Mouse (Mus musculus) hindbrain, embryonic 15.5 days (tissue): ENCODE measurements at regions not wholly inside any gene's neighbourhood (a gene's known extent, or its start where the extent isn't known, plus 50 kb on each side); places are given as distances from the start of the nearest gene placed in this dataset.

Experiments used
- ATAC-seq: fragments of 200-750 bp; cut with Nextera tagmentation; 2 replicates; pipeline ENCODE4 v1.8.0; 2017; ENCODE audit warnings: low read depth, moderate number of reproducible peaks, moderate TSS enrichment; ENCODE audit not compliant: low FRiP score
- H3K27ac ChIP-seq: fragments of 300-500 bp; sonication (generic); replicated peaks from 2 replicates; pipeline ENCODE4 v1.5.1; 2015; ENCODE audit warnings: mild to moderate bottlenecking, inconsistent platforms
- H3K27me3 ChIP-seq: fragments of 300-500 bp; sonication (generic); 2 replicates; pipeline ENCODE4 v1.6.1; 2015; ENCODE audit warnings: control low read depth, inconsistent platforms
- H3K36me3 ChIP-seq: fragments of 300-500 bp; sonication (generic); 2 replicates; pipeline ENCODE4 v1.6.1; 2015; ENCODE audit warnings: control low read depth, inconsistent platforms
- H3K4me1 ChIP-seq: fragments of 300-500 bp; sonication (generic); replicated peaks from 2 replicates; pipeline ENCODE4 v1.6.1; 2015; ENCODE audit warnings: control low read depth, inconsistent platforms
- H3K4me2 ChIP-seq: fragments of 300-500 bp; sonication (generic); 2 replicates; pipeline ENCODE4 v1.6.1; 2015; ENCODE audit warnings: moderate library complexity, mild to moderate bottlenecking, inconsistent platforms
- H3K4me3 ChIP-seq: fragments of 300-500 bp; sonication (generic); 2 replicates; pipeline ENCODE4 v1.5.1; 2015; ENCODE audit warnings: mild to moderate bottlenecking, inconsistent platforms
- H3K9ac ChIP-seq: fragments of 300-500 bp; sonication (generic); 2 replicates; pipeline ENCODE4 v1.6.1; 2015; ENCODE audit warnings: inconsistent platforms
- H3K9me3 ChIP-seq: fragments of 300-500 bp; sonication (generic); 2 replicates; pipeline ENCODE4 v1.6.1; 2016; ENCODE audit warnings: control low read depth, inconsistent platforms
- WGBS: fragments of 180-500 bp; shearing (Covaris S2); methylation state at CpG from one replicate; pipeline ENCODE4 v1.1.7; 2015; 5-methylcytosine and 5-hydroxymethylcytosine counted together

DNA sequence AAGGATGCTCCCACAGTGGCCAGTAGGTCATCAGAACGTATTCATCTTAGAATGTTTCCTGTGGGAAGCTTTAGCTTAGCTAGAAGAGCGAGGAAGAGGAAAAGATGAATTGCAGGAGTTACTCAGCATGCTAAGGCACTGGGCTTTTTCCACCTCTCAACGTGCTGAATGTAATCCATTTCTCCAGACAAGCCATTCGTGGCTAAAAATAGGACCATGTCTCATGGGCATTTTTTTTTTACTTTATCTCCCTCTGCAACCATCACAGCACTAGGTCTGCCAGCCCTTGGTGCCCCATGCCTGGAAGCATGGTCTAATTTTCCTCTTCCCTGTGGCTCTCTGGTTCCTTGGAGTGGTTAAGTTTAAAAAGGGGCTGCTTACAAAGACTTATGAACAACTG is 235.3 kb upstream of the Zfp637 start:
- Histone ChIP-seq H3K4me3 (no peak overlapping the region), H3K27ac (no peak overlapping the region), H3K9me3 (no peaks in the 10 kb centered on the region), H3K4me1 (no peaks in the 10 kb centered on the region), H3K9ac (no peak overlapping the region), H3K27me3 (no peaks in the 10 kb centered on the region), H3K4me2 (no peak overlapping the region), H3K36me3 (no peaks in the 10 kb centered on the region)
- WGBS, result 68% methylated on average over 4 of the region's 4 CpGs
- ATAC-seq, result no peak

DNA sequence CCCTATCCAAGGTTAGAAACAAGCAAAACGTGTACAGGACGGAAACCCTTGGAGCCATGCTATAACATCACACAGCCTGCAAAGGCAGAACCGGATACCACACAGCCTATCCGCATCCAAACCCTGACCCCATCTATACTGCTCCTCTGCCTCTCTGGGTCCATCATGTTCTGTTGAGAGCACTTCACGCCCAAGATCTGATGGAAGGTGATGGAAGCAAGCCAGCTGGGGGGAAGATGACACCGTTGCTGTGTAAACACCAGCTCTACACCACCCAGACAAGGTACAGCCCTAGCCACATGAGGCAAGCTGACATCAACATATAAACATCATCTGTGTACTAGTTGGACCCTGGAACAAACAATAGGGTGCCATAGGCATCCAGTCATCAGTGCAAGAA is 234.8 kb upstream of the Zfp637 start:
- Histone ChIP-seq H3K4me1 (no peaks in the 10 kb centered on the region), H3K9ac (no peak overlapping the region), H3K4me3 (no peak overlapping the region), H3K27me3 (no peaks in the 10 kb centered on the region), H3K27ac (no peak overlapping the region), H3K36me3 (no peaks in the 10 kb centered on the region), H3K9me3 (no peaks in the 10 kb centered on the region), H3K4me2 (no peak overlapping the region)
- 87% methylated on average over 6 of the region's 6 CpGs for WGBS
- ATAC-seq, result no peak

DNA sequence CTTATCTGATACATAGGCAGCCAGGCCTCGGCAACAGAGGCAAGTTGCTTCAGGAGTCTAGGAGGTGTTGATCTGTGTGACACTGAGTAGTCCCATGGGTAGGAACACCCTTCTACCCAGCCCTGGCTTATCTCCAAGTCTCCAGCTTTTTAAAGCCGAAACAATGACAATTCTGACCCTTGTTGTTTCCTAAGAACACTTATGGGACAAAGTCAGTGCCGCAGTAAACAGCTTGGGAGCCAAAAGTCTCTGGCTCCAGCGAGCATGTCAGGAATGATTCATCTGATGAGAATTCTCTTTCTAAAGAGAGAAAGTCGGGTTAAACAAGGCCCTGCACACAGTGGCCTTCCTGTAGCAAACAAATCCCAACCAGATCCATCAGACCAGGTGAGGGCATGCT is 234.0 kb upstream of the Zfp637 start:
- Histone ChIP-seq H3K4me2 (no peak overlapping the region), H3K4me1 (no peaks in the 10 kb centered on the region), H3K36me3 (no peaks in the 10 kb centered on the region), H3K27me3 (no peaks in the 10 kb centered on the region), H3K27ac (no peak overlapping the region), H3K9ac (no peak overlapping the region), H3K4me3 (no peak overlapping the region), H3K9me3 (no peaks in the 10 kb centered on the region)
- ATAC-seq, result no peak
- WGBS, result 76% methylated on average over 5 of the region's 5 CpGs

DNA sequence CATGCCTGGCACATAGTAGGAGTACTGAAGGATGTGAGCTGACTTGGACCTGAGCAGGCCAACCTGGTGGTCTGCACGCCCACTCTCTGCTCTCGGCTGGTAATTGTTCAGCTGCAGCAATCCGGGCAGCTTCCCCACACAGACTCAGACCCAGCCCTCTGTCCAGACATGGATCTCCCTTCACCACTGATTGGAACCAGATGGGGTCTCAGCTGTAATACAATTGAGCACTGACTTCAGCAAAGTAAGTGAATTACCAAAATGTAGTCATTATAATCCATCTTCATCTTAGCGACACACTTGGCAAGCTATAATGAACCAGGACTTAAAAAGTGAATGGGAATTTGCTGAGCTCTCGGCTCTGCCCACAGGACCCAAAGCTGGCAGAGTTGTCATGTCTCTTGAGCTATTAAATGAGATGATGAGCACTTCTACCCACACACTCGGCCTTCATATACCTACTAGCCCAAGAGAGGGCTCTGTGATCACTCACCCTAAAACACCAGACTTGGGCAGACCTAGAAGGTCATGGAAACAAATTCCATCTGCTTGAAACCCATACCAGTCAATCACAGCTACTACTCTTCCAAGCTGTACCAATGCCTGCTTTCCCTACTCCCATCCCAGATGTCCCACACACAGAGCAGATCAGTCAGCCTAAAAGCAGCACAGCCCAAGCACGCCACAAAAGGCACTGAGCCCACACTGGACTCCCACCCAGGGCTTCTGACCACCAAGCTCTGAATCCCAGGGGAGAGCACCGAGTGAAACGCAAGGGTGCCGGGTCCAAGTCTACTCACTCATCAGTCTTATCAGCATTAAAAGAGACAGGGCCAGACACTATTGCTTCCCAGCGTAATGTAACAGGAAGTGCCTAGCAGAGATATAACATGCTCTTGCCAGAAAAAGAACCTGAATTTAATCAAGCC is 231.2 kb upstream of the Zfp637 start:
- Histone ChIP-seq H3K36me3 (no peaks in the 10 kb centered on the region), H3K9me3 (no peaks in the 10 kb centered on the region), H3K4me1 (no peaks in the 10 kb centered on the region), H3K4me3 (no peak overlapping the region), H3K27ac (no peak overlapping the region), H3K4me2 (no peak overlapping the region), H3K9ac (no peak overlapping the region), H3K27me3 (no peaks in the 10 kb centered on the region)
- no peak for ATAC-seq
- 71% methylated on average over 11 of the region's 11 CpGs for WGBS

DNA sequence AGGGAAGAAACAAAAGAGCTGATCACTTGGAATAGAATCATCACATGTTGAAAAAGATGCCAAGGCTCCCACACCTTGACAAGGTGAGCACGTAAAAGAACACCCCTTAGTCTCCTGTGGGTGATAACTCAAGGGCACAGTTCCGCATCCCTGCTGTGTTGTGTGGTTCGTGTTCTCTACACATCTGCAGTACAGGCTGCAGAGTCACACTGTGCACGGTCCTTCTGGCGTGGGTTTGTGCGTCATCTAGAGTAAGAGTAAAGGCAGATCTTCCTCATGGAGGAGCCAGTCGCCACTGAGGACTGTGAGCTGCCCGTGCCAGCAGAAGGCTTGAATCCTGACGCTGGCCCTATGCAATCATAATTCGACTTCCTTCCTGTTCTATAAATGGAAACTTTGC is 229.7 kb upstream of the Zfp637 start:
- no peaks in the 10 kb centered on the region for H3K36me3 ChIP-seq
- no peaks in the 10 kb centered on the region for H3K27me3 ChIP-seq
- H3K4me1 ChIP-seq, result no peaks in the 10 kb centered on the region
- no peak for ATAC-seq
- WGBS, result 90% methylated on average over 10 of the region's 10 CpGs
- no peak overlapping the region for H3K9ac ChIP-seq
- no peak overlapping the region for H3K27ac ChIP-seq
- H3K4me2 ChIP-seq, result no peak overlapping the region
- no peaks in the 10 kb centered on the region for H3K9me3 ChIP-seq
- H3K4me3 ChIP-seq, result no peak overlapping the region

DNA sequence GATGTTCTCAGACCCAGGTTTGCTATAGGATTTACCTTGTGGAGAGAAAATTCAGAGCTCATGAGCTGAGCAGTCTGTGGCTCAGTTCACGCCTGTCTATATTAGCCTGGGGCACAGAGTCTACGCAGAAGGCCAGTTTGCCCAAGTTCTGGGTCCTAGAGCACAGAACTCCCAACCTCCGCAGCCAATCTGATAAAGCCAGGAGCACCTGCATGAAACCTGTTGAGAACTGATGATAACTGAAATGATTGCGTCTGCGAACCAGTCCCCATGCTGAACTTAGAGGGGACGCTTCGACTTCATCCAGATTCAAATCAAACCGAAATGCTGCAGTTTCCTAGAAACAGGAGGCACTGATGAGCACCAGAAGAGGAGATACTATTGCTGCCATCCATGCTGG is 229.0 kb upstream of the Zfp637 start:
- Histone ChIP-seq H3K27ac (no peak overlapping the region), H3K36me3 (no peaks in the 10 kb centered on the region), H3K27me3 (no peaks in the 10 kb centered on the region), H3K4me1 (no peaks in the 10 kb centered on the region), H3K4me2 (no peak overlapping the region), H3K9ac (no peak overlapping the region), H3K9me3 (no peaks in the 10 kb centered on the region), H3K4me3 (no peak overlapping the region)
- 97% methylated on average over 8 of the region's 8 CpGs for WGBS
- ATAC-seq, result no peak

DNA sequence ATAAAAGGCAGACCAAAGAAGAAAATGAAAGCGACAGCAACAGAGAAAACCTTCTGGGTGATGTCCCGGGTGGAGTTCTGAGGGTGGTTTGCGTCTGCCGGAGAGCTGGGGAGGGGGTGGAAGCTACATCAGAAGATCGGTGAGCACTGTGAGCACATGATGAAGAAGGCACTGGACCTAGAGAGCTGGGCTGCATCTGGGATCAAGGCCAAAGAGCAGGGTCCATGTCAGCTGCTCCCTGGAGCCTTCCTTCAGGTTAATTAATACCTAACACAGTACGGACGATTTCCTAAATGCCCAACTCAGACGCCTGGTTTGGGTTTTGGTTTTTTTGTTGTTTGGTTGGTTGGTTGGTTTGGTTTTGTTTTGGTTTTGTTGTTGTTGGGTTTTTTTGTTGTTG is 228.6 kb upstream of the Zfp637 start:
- Histone ChIP-seq H3K4me2 (no peak overlapping the region), H3K4me3 (no peak overlapping the region), H3K36me3 (no peaks in the 10 kb centered on the region), H3K4me1 (no peaks in the 10 kb centered on the region), H3K27me3 (no peaks in the 10 kb centered on the region), H3K27ac (no peak overlapping the region), H3K9me3 (no peaks in the 10 kb centered on the region), H3K9ac (no peak overlapping the region)
- no peak for ATAC-seq
- WGBS, result 86% methylated on average over 8 of the region's 8 CpGs

DNA sequence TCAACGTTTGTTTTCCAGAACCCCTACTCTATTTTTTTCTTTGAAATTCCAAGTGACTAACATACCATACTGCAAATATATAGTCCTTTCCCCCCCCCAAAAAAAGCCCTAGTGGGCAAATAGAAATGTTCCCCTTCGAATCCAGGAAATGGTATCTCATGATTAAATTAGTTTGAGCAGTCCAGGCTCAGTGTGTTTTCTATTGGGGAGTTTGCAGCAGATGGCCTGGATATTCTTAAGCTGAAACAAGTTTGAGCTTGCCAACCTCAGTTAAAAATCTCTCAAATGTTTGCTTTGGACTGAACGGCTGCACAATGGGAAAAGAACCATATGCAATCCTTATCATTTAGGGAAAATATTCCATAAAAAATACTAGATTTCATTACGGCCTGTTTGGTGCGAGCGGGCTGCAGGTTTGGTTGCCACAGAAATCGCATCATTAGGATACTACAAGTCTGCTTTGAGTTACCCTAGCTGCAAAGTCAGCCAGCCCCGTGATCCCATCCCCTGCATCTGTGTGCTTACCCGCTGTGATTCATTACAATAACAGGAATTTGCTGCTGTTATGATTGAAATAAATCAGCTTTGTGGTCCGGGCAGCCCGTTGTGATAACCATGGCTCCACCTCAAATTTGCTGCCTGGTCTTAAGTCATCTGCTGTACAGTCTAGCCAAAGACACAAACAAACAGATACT is 227.2 kb upstream of the Zfp637 start:
- Histone ChIP-seq H3K27me3 (no peaks in the 10 kb centered on the region), H3K9ac (no peak overlapping the region), H3K36me3 (no peaks in the 10 kb centered on the region), H3K9me3 (no peaks in the 10 kb centered on the region), H3K4me2 (no peak overlapping the region), H3K4me3 (no peak overlapping the region), H3K27ac (no peak overlapping the region), H3K4me1 (no peaks in the 10 kb centered on the region)
- WGBS, result 67% methylated on average over 11 of the region's 11 CpGs
- ATAC-seq, result no peak

DNA sequence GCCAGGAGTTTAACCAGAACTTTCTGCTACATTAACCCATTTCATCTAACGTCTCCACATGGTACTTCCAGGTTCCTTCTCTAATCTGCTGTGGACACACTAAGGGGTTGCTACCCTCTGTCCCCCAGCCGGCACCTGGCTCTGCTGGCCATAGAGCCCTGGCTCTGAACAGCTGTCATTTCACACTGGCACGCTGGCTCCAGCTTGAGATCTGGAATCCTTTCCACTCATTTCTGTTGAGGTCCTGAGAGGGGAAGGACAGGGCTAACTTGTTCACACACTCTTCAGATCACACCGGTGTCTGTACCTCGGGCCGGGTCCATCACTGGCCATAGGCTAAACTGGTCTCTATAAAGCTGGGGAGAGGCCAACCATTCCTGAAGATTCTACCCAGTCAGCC is 226.6 kb upstream of the Zfp637 start:
- Histone ChIP-seq H3K36me3 (no peaks in the 10 kb centered on the region), H3K4me1 (no peaks in the 10 kb centered on the region), H3K4me3 (no peak overlapping the region), H3K4me2 (no peak overlapping the region), H3K27me3 (no peaks in the 10 kb centered on the region), H3K9me3 (no peaks in the 10 kb centered on the region), H3K27ac (no peak overlapping the region), H3K9ac (no peak overlapping the region)
- 81% methylated on average over 6 of the region's 6 CpGs for WGBS
- 0 out of 2 replicates have a peak, but pooled peaks have one; percentile 23 for ATAC-seq

DNA sequence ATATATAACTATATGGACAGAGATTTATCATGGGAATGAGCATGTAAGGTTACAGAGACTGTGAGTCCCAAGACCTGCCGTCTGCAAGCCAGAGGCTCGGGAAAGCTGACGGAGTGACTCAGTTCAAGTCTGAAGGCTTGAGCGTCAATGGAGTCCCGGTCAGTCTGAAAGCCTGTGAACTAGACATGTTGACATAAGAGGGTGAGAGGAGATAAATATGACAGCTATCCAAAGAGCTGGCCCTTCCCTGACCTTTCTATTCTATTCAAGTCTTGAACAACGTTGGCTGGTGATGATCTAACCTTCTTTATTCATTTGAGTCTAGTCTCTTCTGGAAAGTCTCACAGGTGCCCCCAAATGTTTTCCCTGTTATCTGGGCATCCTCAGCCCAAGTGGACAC is 223.8 kb upstream of the Zfp637 start:
- H3K4me3 ChIP-seq, result no peak overlapping the region
- H3K27me3 ChIP-seq, result no peaks in the 10 kb centered on the region
- H3K4me1 ChIP-seq, result no peaks in the 10 kb centered on the region
- 84% methylated on average over 6 of the region's 6 CpGs for WGBS
- no peak overlapping the region for H3K9ac ChIP-seq
- H3K36me3 ChIP-seq, result no peaks in the 10 kb centered on the region
- no peak for ATAC-seq
- no peaks in the 10 kb centered on the region for H3K9me3 ChIP-seq
- H3K4me2 ChIP-seq, result no peak overlapping the region
- H3K27ac ChIP-seq, result no peak overlapping the region

DNA sequence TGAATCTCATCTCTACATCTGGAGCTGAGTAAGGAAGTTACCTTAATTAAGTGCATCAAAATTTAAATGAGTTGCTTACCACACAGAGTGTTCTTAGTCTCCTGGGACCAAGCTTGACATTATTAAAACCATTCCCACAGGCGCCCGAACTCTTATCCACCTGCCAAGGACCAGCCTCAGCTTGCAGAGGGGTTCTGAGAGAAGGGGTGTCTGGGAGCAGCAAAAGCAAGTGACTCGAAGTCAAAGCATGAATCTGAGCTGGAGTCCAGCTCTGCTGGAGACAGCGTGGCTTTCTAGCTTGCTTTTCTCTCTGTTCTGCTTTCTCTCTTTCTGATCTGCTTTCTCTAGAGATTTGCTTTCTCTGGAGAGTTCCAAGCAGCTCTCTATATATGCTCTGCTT is 223.0 kb upstream of the Zfp637 start:
- ATAC-seq, result no peak
- no peaks in the 10 kb centered on the region for H3K27me3 ChIP-seq
- 78% methylated on average over 4 of the region's 4 CpGs for WGBS
- no peaks in the 10 kb centered on the region for H3K4me1 ChIP-seq
- no peaks in the 10 kb centered on the region for H3K9me3 ChIP-seq
- no peak overlapping the region for H3K4me3 ChIP-seq
- H3K9ac ChIP-seq, result no peak overlapping the region
- H3K27ac ChIP-seq, result no peak overlapping the region
- no peak overlapping the region for H3K4me2 ChIP-seq
- no peaks in the 10 kb centered on the region for H3K36me3 ChIP-seq

DNA sequence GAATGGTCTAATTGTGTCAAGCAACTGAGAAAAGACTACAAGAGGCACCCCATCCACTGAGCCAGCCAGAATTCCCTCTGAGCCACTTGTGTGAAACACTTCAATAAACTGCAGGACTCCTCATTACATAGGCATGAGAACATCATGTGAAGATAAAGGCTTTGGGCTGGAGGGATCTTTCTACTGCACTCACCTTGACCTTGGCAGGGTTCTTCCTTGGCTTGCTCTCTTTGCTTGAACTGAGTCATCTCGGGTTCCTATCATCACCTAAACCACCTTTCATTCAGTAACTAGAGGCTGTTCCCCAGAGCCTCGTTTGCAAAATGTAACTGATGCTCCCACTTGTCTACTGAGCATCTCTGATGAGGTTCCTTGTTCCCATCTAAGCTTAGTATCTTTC is 221.4 kb upstream of the Zfp637 start:
- no peak for ATAC-seq
- Histone ChIP-seq H3K4me3 (no peak overlapping the region), H3K9ac (no peak overlapping the region), H3K27ac (no peak overlapping the region), H3K4me1 (no peaks in the 10 kb centered on the region), H3K9me3 (no peaks in the 10 kb centered on the region), H3K36me3 (no peaks in the 10 kb centered on the region), H3K27me3 (no peaks in the 10 kb centered on the region), H3K4me2 (no peak overlapping the region)
- 71% methylated on average over 2 of the region's 2 CpGs for WGBS
